Mouse (Mus musculus) kidney, adult 9 months (tissue): ENCODE results near the gene Mcur1.
A peak's percentile ranks its signal among the peaks of the same experiment; 100 is the strongest.

ENCODE experiments used
- DNase-seq: peaks from one replicate; pipeline ENCODE4 v3.0.0; 2022

The Mcur1 gene

GRCm38 (mm10) chr13:43564733-43565132 is 4.7 kb upstream of the Mcur1 start:
- no peak for DNase-seq

DNA sequence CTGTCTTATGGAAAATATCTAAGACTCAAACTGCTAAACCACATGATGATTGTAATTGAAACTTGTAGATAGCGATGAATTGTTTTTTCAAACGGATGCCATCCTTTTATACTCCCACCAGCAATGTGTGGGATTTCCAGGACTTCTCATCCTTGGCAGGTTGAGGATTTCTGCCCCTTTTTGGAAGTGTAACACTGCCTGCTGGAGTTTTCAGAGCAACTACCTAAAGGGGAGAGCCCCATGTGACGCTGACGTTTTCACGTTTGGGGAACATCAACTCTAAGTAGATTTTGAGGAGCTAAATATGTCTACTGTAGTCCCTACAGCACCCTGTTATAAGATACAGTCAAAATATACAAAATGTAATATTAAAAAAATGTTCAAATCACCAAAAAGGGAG is 2.7 kb upstream of the Mcur1 start:
- DNase-seq: no peak

DNA sequence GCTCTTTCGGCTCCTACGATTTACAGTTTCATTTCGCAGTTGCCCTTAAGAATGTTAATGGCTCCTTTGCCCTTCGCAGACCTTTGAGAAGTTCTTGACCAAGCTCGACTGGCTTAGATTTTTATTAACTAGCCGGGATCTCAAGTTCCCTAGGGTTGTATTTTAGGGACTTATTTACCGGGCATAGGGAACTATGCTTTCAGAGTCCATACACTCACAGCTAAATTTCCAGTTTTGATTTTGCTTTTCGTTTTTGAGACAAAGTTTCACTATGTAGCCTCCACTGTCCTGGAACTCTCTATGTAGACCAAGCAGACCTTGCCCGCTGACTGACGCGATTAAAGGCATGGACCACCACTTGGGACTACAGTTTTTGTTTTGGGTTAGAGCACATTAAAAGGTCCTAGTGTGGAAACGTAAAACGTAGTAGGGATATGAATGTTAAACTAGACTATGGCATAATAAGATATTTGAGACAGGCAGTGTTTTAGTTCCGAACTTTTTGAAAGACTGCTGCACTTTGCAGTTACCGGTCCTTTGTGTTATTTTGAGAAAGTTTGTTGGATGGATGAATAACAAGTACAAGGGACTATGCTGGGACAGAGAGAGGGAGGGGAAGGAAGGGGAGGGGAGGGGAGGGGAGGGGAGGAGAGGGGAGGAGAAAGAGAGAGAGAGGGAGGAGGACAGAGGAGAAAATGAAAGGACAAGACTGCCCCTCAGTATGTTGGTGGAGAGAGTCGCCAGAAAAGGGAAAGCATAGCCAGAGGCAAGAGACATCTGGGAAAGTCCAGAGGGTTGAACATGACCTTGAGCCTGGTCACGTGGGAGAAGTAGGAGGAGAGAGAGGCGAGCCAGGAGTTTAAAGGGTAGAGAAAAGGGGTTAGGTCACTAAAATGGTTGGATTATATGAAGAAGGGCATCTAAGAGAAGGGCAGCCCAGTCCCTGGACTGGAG is 744 bp upstream of the Mcur1 start:
- peak; percentile 92 for DNase-seq

DNA sequence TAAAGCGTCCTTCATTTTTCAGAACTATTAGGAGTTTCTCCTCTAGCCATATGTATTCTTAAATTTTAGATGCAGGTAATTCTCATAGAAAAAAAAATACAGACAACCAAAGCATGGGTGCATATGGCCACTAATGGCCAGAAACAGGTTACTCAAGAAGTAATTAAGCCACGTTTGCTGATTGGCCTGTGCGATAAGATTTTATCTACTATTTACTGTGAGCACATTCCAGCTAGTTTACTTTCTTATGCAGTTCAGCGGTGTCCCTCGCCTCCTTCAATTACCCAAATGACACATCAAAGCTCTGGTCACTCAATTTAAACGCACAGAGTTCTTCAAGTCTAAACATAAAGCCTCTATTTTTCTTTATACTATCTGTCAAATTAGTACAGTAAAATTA is 1.0 kb downstream of the Mcur1 start:
- peak; percentile 46 for DNase-seq

DNA sequence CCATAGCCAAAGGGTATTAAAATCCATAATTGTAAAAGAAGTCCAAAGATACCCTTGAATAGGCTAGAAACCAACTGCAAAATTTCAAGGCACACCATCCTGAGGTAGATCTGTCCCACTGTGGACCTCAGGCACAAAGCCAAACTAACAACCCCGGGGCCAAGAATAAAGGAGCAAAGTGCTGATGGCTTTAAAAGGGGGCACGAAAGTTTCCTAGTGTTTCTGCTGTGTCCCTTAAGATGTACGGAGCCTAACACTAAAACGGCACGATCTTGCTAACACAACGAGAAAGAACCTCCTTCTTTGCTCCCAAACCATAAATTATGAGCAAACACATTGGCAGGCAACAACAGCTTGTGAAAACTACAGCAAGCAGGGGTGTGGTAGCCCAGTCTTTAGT is 1.6 kb downstream of the Mcur1 start:
- peak; percentile 48 for DNase-seq

DNA sequence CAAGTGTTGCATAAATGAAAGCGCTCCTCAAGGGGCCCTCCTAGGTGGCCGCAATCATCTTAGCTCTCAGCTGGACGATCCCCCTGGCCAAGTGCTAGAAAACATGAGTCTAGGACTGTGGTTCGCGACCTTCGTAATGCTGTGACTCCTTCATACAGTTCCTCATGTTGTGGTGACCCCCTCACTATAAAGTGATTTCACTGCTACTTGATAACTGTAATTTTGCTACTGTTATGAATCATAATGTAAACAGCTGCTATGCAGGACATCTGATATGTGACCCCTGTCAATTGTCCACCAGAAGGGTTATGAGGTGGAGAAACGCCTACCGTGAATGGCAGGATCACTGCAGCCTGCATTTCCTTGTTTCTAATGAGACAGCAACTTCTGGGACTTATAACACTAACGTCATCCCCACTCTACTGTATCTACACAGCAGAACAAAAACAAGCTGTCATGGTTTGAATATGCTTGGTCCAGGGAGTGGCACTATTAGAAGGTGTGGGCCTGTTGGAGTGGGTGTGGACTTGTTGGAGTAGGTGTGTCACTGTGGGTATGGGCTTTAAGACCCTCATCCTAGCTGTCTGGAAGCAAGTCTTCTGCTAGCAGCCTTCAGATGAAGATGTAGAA is 3.0 kb downstream of the Mcur1 start:
- no peak for DNase-seq

DNA sequence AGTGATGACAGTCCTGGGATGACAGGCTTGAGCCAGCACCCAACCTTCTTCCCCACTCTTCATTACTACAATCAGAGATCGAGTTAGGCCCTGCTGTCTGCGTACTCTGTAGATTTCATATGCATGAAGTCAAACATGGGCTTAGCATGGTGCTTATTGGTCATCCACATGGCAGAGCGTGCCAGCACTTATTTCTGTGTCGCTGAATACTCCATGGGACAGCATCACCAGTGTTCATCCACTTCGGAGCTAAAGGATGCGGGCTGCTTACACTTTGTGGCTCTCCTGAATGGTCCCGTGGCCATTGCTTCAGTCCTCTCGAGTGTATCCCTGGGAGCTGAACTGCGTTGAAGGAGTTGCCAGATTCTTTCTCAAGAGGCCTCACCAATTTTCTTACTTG is 4.7 kb downstream of the Mcur1 start:
- DNase-seq: no peak

- no peak for DNase-seq
Observed at GRCm38 (mm10) chr13:43554827-43555226, 5.2 kb downstream of the Mcur1 start.

DNA sequence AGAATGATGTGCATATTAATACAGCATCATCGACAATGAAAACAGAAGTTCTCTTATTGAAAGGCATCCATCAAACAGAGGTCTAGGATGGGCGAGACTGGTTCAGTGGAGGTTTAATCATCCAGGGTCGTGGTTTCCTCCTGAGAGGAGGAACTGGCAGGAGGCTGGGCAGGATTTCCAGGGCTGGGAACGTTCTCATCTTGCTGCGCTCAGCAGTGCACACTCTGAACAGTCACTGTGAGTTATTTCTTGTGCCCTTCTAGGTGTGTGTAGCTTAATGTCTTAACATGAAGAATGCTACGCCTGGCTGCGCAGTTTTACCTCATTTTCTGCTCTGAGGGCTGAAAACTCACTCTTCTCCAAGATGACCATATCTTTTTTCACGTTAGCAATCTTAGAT is 9.3 kb downstream of the Mcur1 start:
- DNase-seq: peak; percentile 44

DNA sequence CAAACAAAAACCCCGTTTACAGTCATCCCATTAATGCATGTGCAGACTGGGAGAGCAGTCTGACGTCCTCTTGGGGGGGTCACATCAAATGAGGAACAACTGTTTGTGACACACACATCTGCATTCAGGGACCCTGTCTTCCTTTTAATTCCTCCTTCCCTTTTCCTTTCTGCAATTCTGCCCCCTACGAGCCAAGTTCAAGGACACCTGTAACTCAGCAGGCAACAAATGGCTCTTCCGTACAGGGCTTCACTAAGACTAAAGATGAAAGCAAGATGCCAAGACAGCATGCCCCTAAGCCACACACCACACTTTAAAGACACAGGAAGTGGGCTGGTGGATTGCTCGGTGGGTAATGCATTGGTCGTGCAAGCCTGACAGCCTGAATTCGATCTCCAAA is 10.1 kb downstream of the Mcur1 start:
- no peak for DNase-seq

DNA sequence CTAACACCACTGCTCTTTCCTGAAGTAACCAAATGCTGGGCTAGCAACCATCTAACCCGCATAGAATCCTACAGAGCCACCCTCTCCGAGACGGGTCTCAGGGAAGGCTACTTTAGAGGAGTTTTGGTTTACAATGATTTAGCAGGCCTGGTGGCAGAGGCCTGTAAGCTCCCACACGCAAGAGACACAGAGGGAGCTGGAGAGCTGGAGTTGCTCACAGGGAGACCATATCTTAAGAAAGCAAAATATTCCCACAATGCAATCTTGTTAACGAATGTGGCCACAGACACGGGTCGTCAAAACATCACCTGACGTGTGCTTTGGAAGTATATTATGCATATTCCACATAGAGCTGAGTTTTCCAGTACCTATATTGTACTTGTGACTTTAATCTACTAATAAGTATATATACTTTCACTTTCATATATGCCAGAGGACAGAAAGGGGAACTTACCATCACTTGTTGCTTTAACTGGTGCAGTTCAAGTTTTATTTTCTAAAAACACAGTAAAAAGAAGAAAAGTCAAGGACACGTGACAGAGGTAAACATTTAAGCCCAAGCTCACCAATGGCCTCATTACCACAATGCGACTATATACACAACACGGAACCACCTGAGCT is 10.8 kb downstream of the Mcur1 start:
- no peak for DNase-seq

DNA sequence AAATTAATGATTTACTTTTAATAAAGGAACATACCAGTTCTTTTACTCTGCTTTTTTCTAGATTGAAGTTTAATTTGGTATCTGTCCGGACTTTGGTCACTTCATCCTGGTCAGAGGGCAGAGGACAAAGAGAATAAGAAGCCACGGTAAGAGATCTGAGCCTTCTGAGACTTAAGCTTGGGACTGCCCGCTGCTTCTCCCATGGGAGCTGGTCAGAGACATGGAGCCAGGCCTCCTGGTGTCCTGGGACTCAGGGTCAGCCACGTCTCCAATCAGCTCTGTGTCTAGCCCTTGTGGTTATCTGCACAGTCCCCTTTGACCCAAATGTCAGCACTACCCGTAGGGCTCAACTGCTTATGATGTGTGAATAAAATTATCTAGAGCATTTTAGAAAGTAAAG is 11.4 kb downstream of the Mcur1 start:
- peak; percentile 93 for DNase-seq

- DNase-seq: peak; percentile 96
Observed at GRCm38 (mm10) chr13:43546861-43547260, 13.1 kb downstream of the Mcur1 start.

- no peak for DNase-seq
Observed at GRCm38 (mm10) chr13:43540205-43540815, 19.7 kb downstream of the Mcur1 start.

DNA sequence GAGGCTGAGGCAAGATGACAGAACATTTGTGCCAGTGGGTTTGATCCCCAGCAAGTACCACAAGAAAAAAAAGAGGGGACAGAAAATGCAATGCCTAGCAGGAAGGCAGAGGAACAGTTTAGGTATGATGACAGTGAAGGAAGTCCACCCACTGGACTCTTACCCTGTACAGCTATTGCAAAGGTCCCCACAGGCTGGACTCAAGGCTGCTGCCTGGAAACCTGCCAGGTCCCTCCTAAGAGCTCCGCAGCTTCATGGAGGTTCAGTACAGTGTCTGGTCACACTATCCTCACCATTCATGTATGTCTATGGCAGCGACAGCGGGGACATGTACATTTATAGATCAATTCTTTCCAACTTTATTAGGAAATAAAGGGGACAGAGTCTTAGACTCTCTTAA is 20.6 kb downstream of the Mcur1 start:
- DNase-seq: peak; percentile 81

DNA sequence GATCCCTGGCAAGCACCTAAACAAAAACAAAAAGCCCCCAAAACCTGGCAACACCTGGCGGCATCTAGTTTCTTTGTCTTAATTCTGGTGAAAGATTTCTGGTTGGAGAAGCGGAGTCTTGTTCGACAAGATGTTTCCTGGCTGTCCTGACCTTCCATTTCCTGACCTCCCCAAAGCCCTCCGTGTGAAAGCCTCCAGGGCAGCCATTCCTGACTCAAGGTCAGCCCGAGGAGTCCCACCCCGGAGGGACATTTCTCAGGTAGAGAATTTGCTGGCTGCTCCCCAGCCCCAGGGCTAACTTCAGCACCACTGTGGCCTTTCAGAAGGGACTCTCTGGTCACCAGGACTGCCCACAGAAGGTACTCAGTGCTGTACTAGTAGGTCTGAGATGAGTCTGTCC is 22.1 kb downstream of the Mcur1 start:
- no peak for DNase-seq

GRCm38 (mm10) chr13:43534015-43534414 is 26.0 kb downstream of the Mcur1 start:
- DNase-seq: no peak

DNA sequence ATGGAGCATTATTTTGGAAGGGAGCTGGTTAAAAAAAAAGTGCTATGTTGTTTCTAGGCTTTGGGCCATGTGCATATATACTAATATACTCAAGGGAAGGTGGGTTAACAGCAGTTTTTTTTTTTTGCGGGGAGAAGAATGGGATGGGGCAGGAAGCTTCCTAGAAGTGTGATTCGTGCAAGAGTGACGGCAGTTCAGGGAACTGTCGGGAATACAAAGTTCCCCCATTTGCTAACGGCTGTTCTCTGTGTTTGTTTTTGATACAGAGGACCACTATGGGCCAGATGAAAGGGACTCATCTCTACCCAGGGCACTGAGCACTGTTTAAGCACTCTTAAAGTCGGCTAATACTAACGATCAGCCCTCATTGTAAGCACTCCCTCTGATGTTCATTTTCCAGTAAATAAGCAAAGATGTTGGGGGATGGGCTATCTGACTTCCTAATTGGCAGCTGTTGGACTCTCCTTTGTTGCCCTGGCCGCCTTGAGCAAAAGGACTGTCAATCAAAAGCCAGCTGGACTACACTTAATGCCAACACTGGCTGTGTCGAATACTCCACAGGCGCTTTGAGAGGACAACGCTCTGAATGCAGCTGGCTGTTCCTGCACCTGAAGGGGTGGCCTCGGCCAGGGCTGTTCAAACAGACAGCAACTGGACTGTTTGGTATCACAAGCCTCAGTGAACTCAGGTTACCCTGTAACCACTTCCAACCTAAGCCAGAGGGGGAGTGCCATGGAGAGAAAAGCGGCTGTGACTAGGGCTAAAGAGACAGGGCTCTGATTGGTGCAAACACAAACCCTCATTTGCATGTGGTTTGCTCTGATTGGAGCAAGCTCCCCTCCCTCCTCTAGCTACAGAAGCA is 28.9 kb downstream of the Mcur1 start:
- DNase-seq: peak; percentile 88

DNA sequence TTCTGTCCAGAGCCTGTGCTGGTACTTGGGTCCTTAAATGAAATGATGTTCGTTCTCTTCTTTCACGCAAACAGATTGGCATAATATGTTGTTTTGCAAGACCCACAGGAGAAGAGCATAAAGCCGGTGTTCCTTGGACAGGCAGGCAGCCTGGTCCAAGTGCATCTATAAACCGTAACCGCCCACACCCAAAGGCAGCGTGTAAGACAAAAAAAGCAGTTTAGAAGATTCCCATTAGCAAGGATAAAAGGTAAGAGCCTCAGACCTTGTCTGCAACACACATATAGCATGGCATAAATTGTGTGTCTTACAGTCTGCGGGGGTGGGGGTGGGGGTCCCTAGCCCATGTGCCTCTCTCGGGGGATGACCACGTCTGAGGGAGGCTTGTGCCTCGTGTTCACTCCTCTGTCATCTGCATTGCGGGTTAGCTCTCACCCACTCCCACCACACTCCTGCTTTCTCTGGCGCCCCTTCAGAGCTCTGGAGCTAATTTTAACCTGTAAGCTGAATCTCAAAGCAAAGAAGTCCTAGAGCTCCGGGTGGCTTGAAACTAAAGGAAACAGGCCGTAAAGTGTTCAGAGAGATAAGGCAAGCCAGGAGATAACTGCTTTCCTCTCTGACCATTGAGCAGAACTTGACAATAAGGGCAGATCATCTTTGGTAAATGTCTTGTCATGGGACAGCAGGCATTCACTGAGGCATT is 29.7 kb downstream of the Mcur1 start:
- no peak for DNase-seq

DNA sequence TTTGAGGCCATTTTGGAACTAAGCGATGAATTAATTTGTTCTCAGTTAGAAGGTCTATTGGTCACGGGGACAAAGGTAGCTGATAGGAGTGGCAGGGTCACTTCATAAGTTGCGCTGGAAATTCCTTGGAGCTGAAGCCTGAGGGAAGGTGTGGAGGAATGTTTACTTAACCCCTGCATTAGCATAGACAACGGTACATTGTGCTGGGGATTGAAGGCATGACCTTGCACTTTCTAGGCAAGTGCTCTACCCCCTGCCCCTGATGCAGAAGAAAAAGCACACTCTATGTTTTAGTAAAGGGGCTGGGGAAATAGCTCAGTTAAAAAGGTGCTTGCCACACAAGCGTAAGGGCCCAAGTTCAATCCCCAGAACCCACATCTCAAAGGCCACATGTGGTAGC is 33.7 kb downstream of the Mcur1 start:
- no peak for DNase-seq

GRCm38 (mm10) chr13:43525363-43526134 is 34.4 kb downstream of the Mcur1 start:
- DNase-seq: no peak
